Mouse (Mus musculus) heart, adult 8-10 months (tissue): ENCODE results near the gene Gm49366. TPM values are rescaled to one million over a fixed set of nuclear protein-coding genes. Genes with fewer than 3 reads are reported as not detected.
"Not testable (repeated sequence)": the region's sequence is repeated elsewhere in the genome, so short reads cannot be mapped to it uniquely, and the experiment has no call there.

ENCODE experiments used
- DNase-seq: peaks from one replicate; pipeline ENCODE4 v3.0.0; 2022; ENCODE audit warnings: low spot score
- total RNA-seq, 4 experiments: library from RNA; stranded (reverse); gene quantifications; 2 replicates each; pipeline ENCODE4 v1.2.4; 2022

Gm49366 gene
- total RNA-seq = under 1 TPM in 1 of 4 experiments, not detected in 3; 0.81 TPM

GRCm38 (mm10) chr12:84038691-84039111, at the start of gene Gm49366:
Gm49366 (plus strand) TSS chr12:84038935.
- not testable (repeated sequence) for DNase-seq

DNA sequence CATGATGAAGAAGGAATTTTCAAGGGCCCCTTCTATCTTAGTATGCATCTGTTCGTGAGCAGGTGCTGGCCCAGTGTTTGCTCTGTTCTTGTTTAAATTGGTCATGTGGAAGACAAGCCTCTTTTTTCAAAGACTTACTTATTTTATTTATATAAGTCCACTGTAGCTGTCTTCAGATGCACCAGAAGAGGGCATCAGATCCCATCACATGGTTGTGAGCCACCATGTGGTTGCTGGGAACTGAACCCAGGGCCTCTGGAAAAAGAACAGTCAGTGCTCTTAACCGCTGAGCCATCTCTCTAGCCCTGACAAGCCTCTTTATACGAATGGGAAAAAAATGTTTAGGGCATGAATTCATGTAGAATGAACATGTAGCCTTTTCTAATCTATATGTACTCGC, 49.4 kb upstream of the Gm49366 start:
- DNase-seq = no peak

GRCm38 (mm10) chr12:83997221-83997620, 41.5 kb upstream of the Gm49366 start:
- no peak for DNase-seq

DNA sequence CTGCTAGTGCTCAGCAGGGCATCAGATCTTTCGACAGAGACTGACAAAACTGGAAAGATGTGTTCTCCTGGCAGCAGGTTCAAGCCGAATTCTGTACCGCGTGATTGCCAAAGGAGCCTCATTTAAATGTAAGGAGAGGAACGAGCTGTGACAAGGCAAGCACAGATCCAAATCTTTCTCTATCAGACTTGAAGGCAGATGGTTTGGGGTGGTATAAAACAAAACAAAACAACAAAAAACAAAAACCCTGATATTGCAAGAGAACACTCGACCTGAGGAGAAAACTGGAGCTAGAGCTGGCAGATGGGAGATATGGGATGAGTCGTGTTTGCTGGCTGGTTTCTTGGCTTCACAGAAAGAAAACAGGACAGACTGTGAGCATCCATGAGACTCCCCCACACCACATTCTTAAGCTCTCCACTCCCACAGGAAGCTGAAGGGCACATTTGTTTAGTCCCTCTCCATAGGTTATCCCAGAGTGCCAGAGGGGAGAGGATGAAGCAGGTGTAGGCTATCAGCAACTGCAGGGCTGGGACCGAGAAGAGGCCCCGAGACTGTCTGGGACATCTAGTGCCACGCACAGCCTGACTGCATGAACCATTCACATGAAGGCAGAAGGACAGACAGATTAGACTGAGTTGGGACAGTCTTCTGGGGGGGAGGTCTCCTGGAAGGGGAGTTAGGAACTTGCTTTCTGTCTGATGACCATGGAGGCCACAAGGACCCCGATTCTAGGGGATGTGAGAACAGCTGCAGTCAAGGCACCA, 40.2 kb upstream of the Gm49366 start:
- no peak for DNase-seq

GRCm38 (mm10) chr12:83999237-83999636, 39.5 kb upstream of the Gm49366 start:
- peak; percentile 67 for DNase-seq

DNA sequence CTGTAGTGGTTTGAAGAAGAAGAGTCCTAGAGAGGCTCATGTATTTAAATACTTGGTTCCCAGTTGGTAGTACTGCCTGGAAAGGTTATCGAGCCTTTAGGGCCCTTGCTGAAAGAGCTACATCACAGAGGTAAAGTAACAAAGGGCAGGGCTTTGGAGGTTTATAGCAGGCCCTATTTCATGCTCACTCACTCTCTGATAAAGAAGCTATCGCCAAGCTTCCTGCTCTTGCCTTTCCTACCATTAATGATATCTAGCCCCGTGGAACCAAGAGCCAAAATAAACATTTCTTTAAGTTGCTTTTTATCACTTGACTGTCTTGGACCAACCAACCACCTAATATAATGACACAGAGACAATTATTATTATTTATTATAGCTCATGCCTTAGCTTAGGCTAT, 38.3 kb upstream of the Gm49366 start:
- no peak for DNase-seq

DNA sequence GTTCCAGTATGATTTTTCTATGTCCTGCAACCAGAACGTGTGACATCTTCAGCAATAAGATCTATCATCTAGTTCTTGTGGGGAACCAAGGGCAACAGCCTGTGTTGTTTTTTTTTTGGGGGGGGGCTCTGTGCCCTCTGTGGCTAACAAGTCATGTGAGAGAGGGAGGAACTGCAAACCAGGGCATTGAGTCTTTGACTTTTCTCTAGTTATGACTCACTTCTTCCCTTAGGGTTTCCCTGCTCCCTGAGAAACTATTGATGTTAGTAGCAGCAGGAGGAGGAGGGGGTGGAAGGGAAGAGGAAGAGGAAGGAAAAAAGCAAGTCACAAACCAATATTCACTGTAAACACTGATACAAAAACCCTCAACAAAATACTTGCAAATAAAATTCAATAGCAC, 34.9 kb upstream of the Gm49366 start:
- no peak for DNase-seq

DNA sequence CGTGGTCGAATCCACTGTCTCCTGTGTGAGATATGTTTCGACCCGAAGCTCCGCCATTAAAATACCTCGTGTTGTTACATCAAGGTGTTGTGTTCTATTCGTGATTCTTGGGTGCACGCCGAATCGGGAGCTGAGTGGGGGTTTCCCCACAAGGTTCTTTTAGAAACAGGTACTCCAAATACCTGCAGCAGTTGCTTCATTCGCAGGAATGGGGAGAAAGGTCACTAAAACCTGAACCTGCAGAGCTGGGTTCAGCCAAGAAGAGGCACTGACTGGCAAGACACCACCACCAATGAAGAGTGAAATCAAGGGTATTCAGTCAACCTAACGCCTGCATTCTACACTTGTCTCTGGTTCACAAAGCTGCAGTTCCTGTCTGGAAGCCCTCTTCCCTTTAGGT, 30.5 kb upstream of the Gm49366 start:
- no peak for DNase-seq

DNA sequence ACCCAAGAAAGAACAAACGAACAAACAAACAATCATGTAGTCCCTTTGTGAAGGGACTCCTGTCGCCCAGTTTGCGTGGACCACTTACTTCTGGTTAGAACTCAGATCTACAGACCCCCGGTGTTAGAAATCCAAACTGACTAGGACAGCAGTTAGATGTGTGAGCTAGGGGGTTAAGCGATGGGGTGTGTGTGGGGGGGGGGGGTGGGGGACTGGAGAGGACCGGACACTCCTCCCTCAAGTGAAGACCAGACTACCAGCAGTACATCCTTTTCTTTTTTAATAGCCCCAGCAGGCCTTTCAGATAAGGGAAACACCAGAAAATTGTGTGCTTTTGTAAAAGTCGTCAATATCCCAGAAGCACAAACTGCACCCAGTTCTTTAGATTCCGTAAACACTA, 30.0 kb upstream of the Gm49366 start:
- DNase-seq = no peak

DNA sequence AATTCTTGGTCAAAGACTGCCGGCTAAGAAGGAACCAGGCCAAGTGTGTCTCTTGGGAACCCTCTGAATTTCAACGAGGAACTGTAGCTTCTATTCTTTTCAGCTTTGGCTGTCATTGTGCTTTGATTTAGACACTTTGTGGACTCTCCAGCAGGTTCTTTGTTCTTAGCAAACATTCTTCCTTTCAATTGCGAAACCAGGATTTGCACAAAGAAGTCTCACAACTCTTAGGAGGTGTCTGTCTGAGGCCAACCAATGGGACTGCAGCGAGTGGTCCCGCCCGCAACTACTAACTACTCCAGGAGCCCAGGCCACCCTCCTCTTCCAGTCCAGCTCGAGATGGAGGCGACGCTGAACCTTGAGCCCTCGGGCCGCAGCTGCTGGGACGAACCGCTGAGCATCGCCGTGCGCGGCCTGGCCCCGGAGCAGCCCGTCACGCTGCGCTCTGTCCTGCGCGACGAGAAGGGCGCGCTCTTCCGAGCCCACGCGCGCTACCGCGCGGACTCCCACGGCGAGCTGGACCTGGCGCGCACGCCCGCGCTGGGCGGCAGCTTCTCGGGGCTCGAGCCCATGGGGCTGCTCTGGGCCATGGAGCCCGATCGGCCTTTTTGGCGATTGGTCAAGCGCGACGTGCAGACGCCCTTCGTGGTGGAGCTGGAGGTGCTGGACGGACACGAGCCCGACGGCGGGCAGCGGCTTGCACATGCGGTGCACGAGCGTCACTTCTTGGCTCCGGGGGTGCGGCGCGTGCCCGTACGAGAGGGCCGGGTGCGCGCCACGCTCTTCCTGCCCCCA, 29.4 kb upstream of the Gm49366 start, which contains the start of gene Acot1:
Gene Acot1 (plus strand): TSS at position 320 of the 795 bp plus-strand sequence.
- DNase-seq = peak; percentile 71

DNA sequence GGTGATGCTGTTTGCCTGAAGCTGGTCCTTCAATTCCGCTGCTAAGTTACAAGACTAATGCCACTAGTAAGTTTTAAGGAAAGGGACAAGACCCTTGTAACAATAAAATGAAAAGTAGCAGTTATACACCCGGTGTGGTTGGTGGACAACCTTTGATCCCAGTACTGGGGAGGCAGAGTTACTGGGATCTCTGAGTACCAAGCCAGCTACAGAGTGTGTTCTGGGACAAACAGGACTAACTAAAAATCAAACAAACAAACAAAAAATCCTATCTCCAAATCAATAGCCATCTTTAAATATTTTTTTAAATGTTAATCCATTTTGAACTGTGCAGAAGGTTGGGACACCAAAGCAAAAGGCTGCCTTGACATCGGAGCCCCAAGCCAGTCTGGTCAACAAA, 28.5 kb upstream of the Gm49366 start:
- no peak for DNase-seq

DNA sequence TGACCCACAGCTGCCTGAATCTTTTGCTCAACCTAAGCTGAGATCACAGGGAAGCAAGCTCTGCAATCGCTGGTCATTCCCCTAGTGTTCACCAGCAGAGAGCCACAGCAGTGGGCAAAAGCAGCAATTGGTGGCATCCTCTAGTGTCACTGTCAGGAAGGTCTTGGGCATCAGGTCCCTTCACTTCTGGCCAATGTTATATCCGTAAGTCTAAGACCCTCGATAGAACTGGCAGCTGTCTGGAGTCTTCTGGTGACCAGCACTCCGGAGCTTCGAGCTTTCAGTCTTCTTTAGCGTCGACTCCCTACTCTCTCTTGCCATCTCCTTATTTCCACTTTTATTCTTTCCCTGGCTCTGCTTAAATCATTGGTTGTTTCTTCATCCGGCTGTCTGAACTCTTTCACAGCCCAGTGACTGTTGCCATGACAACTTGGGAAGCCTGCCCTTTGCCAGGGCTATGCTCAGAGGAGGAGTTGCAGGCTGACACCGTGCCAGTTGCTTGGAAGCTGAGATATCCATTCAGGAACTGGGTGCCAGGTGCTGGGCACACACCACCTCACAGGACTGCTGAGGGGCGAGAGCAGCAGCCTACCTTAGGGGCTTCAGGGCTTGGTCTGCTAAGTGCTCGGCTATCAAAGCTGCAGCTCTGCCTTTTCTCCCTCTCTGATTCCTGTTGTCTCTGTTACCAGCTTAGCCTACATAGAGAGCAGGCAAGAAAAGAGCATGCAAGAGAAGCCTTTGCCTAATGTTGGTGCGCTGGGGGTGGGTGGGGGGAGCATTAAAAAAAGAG, 27.3 kb upstream of the Gm49366 start:
- no peak for DNase-seq

DNA sequence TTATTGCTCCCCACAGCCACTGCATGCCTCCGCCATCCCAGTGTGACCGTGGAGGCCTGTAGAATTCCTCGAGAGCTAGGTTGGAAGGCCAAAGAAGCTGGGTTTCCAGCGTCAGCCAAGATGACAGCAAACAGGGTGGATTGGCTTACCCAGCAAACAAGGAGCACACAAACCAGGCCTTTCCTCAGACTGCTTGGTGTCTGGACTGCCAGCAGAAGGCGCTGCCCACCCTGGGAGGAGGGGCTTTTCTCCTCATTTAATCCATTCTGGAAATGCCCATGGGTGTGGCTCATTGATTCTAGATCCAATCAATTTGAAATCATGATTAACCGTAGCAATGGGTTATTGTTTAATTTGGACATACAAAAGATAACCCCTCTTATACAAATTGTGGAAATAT, 25.6 kb upstream of the Gm49366 start:
- no peak for DNase-seq

DNA sequence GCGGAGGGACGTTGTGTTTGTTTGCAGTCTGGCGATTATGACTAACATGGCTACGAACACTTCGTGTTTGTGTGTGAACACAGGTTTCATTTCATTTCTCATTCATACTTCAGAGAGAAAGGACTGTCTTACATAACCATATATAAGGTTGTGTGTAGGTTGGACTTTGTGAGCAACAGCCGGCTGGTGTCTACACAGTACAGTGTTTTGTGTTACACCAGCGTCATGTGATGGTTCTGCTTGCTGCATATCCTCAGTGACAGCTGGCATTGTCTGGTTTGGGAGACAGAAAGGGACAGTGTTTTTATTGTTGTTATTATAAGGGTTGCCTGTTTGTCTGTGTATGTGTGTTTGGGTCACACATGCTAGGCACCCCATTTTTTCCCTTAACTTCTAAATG, 25.0 kb upstream of the Gm49366 start:
- no peak for DNase-seq

DNA sequence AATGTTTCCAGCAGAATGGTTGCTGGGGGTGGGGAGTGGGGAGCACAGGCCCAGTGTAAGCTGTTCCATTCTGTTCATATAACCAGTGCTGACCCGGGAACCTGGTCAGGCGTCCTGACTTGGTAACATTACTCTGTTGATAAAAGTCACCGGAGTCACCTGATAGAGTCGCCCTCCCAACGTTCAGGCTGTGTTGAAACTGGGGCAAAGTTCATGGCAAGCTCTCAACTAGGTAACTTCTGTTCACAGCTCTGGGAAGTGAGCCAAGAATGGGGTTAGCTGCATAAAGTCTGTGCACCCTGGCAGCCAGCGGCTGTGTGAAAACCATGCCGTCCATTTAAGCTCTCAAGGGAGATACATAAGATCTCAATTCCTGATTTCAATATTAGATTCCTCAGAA, 18.2 kb upstream of the Gm49366 start:
- peak; percentile 74 for DNase-seq

GRCm38 (mm10) chr12:84022266-84022665, 16.5 kb upstream of the Gm49366 start:
- DNase-seq = not testable (repeated sequence)

GRCm38 (mm10) chr12:84023052-84023745, 15.5 kb upstream of the Gm49366 start:
- DNase-seq = no peak

DNA sequence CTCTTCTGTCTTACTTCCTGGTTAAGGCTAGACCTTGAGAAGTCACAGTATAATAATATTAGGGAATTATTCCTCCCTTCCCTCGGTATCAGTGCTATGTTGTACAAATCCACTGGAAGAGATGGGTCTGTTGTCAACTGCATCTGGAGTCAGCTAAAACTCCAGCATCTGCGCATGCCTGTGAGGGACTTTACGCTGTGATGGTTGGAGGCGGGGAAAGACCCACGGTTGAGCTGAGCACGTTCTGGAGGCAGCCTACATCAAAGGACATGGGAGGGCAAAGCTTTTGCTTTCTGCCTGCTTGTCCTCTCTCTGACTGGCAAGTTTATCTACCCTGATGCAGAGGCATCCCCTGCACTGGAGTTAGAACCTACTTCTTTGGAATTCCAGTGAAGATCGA, 12.8 kb upstream of the Gm49366 start:
- no peak for DNase-seq

DNA sequence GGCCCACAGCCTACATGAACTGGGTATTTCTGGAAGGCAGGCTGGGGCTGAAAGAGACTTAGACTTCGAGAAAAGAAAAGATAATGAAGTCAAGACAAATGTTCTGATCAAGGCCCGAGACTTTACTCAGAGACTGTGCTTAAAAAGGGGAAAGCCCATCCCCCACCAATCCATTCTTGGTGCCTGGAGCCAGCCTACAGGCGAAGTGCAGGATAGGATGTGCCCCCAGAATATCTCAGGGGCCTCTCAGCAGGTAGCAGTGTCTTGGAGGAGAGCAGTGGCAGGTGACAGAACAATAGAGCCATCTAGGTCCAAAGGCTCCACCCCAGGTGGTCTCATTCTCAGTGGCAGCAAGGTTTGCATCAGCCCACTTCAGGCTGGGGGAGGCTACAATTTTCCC, 10.4 kb upstream of the Gm49366 start:
- DNase-seq = not testable (repeated sequence)

DNA sequence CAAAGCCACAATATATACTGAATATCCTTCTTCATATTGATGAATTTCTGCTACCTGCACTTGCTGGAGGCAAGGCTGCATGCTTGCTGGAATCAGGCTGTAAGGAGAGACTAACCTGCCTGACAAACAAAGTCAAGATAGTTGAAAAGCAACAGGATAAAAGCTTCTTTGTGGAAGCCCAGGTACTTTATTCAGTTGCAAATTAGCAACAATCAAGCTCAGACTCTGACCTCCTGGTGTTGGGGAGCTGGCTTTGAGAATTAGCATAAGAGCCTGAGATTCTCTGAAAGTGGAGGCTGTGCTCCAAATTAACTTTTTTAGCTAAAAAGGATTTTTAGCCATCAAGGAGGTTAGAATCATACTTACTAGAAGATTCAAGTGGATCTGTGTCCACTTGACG, 9.7 kb upstream of the Gm49366 start:
- not testable (repeated sequence) for DNase-seq

DNA sequence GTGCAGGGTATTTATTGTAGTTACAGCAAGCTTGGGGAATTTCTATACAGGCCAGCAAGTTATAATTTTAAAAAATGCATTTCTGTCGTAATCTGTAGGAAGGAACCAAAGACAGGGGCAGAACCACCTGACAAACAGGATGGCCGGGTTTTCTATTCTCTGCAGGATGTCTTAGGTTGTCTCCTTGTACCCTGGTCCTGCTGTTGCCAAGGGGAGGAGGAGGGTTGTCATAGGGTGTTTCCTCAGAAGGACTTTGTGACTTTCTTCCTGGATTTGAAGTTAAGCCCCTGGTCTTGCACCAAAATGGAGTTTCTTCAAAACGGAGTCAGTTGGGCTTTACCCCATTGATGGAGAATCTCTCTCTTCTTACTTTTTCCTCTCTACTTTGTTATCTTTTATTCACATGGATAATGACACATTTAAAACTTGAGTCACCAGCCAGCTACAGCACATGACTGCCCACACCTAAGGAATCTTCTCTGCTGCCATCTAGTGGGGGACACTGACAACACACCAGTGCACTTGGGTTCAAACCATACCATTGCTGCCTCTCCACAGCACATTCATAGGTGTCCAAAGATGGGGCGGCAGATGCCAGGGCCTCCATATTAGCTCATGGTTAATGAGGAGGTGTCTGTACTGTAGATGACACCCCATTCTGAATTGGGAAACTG, 7.9 kb upstream of the Gm49366 start:
- DNase-seq = peak; percentile 86
